Mouse (Mus musculus) C2C12 (cell line): ENCODE data around the gene Cnnm2. TPM values are rescaled to one million over a fixed set of nuclear protein-coding genes. Genes with fewer than 3 reads are reported as not detected.
A peak's percentile ranks its signal among the peaks of the same experiment; 100 is the strongest.

Experiments used
- H3K27me3 ChIP-seq: one replicate; pipeline ENCODE4 v1.6.1; 2011; ENCODE audit not compliant: control insufficient read depth, insufficient read depth, insufficient read length
- H3K36me3 ChIP-seq: one replicate; pipeline ENCODE4 v1.6.1; 2011; ENCODE audit not compliant: control insufficient read depth, insufficient read depth
- H3K4me3 ChIP-seq: one replicate; pipeline ENCODE4 v1.5.1; 2011; ENCODE audit warnings: mild to moderate bottlenecking, control low read depth; ENCODE audit not compliant: poor library complexity, insufficient read depth, severe bottlenecking
- H3K79me2 ChIP-seq: one replicate; pipeline ENCODE4 v1.6.1; 2011; ENCODE audit not compliant: control insufficient read depth, insufficient read depth
- H3K79me3 ChIP-seq: one replicate; pipeline ENCODE4 v1.6.1; 2011; ENCODE audit warnings: low read depth, control low read depth
- H3ac ChIP-seq: one replicate; pipeline ENCODE3; 2011; ENCODE audit warnings: low read depth; ENCODE audit not compliant: control insufficient read depth, insufficient read length
- CEBPB ChIP-seq: IDR thresholded peaks from one replicate; pipeline ENCODE4 v1.6.1; 2011; ENCODE audit warnings: low read depth, mild to moderate bottlenecking, control low read depth, moderate library complexity
- CTCF ChIP-seq: IDR thresholded peaks from one replicate; pipeline ENCODE4 v1.5.1; 2011; ENCODE audit not compliant: control insufficient read depth, insufficient read depth, insufficient read length
- FOSL1 ChIP-seq: IDR thresholded peaks from one replicate; pipeline ENCODE4 v1.8.0; 2011; ENCODE audit warnings: mild to moderate bottlenecking, low read length; ENCODE audit not compliant: poor library complexity, insufficient read depth, severe bottlenecking
- MAX ChIP-seq: IDR thresholded peaks from one replicate; pipeline ENCODE4 v1.6.1; 2011; ENCODE audit warnings: mild to moderate bottlenecking, control low read depth
- MYOD1 ChIP-seq: IDR thresholded peaks from one replicate; pipeline ENCODE4 v1.6.1; 2011; ENCODE audit warnings: low read depth; ENCODE audit not compliant: control insufficient read depth, insufficient read length
- MYOG ChIP-seq: IDR thresholded peaks from one replicate; pipeline ENCODE4 v1.6.1; 2011; ENCODE audit not compliant: control insufficient read depth, insufficient read length; ENCODE audit errors: extremely low read depth
- USF1 ChIP-seq: IDR thresholded peaks from one replicate; pipeline ENCODE4 v1.6.1; 2011; ENCODE audit warnings: low read depth, mild to moderate bottlenecking, control low read depth, moderate library complexity
- long read RNA-seq, 2 experiments: library from polyadenylated mRNA; unstranded; transcript quantifications; one replicate each; pipeline ENCODE4 v2.0.0; 2019 to 2020
- polyA plus RNA-seq: library from polyadenylated mRNA; unstranded; fragments of >200 nt; fragmentation: generic; extraction: Trizol; gene quantifications from one replicate; pipeline ENCODE4 v1.2.1, GENCODE M21; 2012; ENCODE audit warnings: missing spikeins

The Cnnm2 gene
- 4.1 TPM for polyA plus RNA-seq
- long read RNA-seq, experiment 1, full-length matches to known transcripts, result 3 of 8 reads
- long read RNA-seq, experiment 1, partial matches to known transcripts, result 0 of 8 reads
- long read RNA-seq, experiment 1, other reads (novel, unspliced or antisense), result 5 of 8 reads
- long read RNA-seq, experiment 2, full-length matches to known transcripts, result 44 of 54 reads
- long read RNA-seq, experiment 2, partial matches to known transcripts, result 1 of 54 reads
- long read RNA-seq, experiment 2, other reads (novel, unspliced or antisense), result 9 of 54 reads

GRCm38 (mm10) chr19:46761247-46761946, at the start of gene Cnnm2:
Cnnm2 (plus strand) TSS chr19:46761596.
- H3ac ChIP-seq, result peak within 1 kb of the TSS; percentile 87
- peak within 1 kb of the TSS; percentile 84 for H3K4me3 ChIP-seq
- peaks cover 7% of the 10 kb centered on the region for H3K79me2 ChIP-seq
- no peaks in the 10 kb centered on the region for H3K27me3 ChIP-seq
- H3K79me3 ChIP-seq, result no peaks in the 10 kb centered on the region
- H3K36me3 ChIP-seq, result no peaks in the 10 kb centered on the region
- TF ChIP-seq MYOD1, result no peak
- no peak for TF ChIP-seq CEBPB
- TF ChIP-seq MAX, result peak; percentile 93
- TF ChIP-seq USF1, result peak; percentile 60

GRCm38 (mm10) chr19:46714234-46714633, 47.2 kb upstream of the Cnnm2 start:
- H3ac ChIP-seq, result no peak overlapping the region
- no peak overlapping the region for H3K4me3 ChIP-seq
- no peak for TF ChIP-seq MYOD1
- TF ChIP-seq CEBPB, result no peak
- no peak for TF ChIP-seq MAX
- TF ChIP-seq CTCF, result no peak
- TF ChIP-seq MYOG, result no peak
- TF ChIP-seq FOSL1, result no peak
- no peak for TF ChIP-seq USF1
- H3K79me3 ChIP-seq, result no peaks in the 10 kb centered on the region
- H3K36me3 ChIP-seq, result no peaks in the 10 kb centered on the region
- H3K79me2 ChIP-seq, result no peaks in the 10 kb centered on the region
- H3K27me3 ChIP-seq, result no peaks in the 10 kb centered on the region

- Histone ChIP-seq H3K79me2 (no peaks in the 10 kb centered on the region), H3K79me3 (no peaks in the 10 kb centered on the region), H3K36me3 (no peaks in the 10 kb centered on the region), H3ac (no peak overlapping the region), H3K4me3 (no peak overlapping the region), H3K27me3 (no peaks in the 10 kb centered on the region)
- TF ChIP-seq CTCF (no peak), USF1 (no peak), MAX (no peak), FOSL1 (no peak), MYOD1 (no peak), MYOG (no peak), CEBPB (no peak)
These were observed 46.4 kb upstream of the Cnnm2 start for GRCm38 (mm10) chr19:46715016-46715415.

GRCm38 (mm10) chr19:46718150-46718549, 43.2 kb upstream of the Cnnm2 start:
- H3K79me2 ChIP-seq, result no peaks in the 10 kb centered on the region
- H3K36me3 ChIP-seq, result no peaks in the 10 kb centered on the region
- H3K27me3 ChIP-seq, result no peaks in the 10 kb centered on the region
- no peaks in the 10 kb centered on the region for H3K79me3 ChIP-seq
- H3K4me3 ChIP-seq, result no peak overlapping the region
- TF ChIP-seq MYOD1 (no peak), FOSL1 (peak; percentile 42)
- H3ac ChIP-seq, result no peak overlapping the region

GRCm38 (mm10) chr19:46724411-46724810, 37.0 kb upstream of the Cnnm2 start:
- Histone ChIP-seq H3K27me3 (no peaks in the 10 kb centered on the region), H3K4me3 (no peak overlapping the region), H3K36me3 (no peaks in the 10 kb centered on the region), H3K79me3 (no peaks in the 10 kb centered on the region), H3ac (no peak overlapping the region), H3K79me2 (no peaks in the 10 kb centered on the region)
- no peak for TF ChIP-seq MYOD1
- no peak for TF ChIP-seq FOSL1
- no peak for TF ChIP-seq MAX
- no peak for TF ChIP-seq MYOG
- no peak for TF ChIP-seq CEBPB
- TF ChIP-seq CTCF, result no peak

GRCm38 (mm10) chr19:46726142-46726541, 35.3 kb upstream of the Cnnm2 start:
- TF ChIP-seq MYOD1 (no peak), CEBPB (no peak)
- H3K79me3 ChIP-seq, result no peaks in the 10 kb centered on the region
- H3K79me2 ChIP-seq, result no peaks in the 10 kb centered on the region
- no peaks in the 10 kb centered on the region for H3K27me3 ChIP-seq
- H3K36me3 ChIP-seq, result no peaks in the 10 kb centered on the region
- H3ac ChIP-seq, result no peak overlapping the region
- H3K4me3 ChIP-seq, result no peak overlapping the region
